Mouse (Mus musculus): Measurements from ENCODE around the gene Gin1.

GRCm38 (mm10) chr1:97769294-97769903, 573 bp upstream of the Gin1 start:
- TF ChIP-seq CTCF (IDR thresholded peaks at IDR 0.05; ENCODE audit: borderline replicate concordance, insufficient read depth, low read depth, low read length), result no peak
- no peak for TF ChIP-seq POLR2A (IDR thresholded peaks at IDR 0.05; ENCODE audit: borderline replicate concordance, insufficient read depth, low read length)
